Comparison of ENCODE assay signal across 8 mouse cellular contexts in genomic region chr10:44448165-44448564, GRCm38 (mm10).
DNase-seq lines count a peak whose midpoint lies in the region; ATAC-seq and TF ChIP-seq lines count a peak whose summit lies in the region.

No protein-coding gene starts in this region.

- no peaks in the 10 kb centered on the region for H3K27me3 ChIP-seq in liver, embryonic 11.5 days (replicated peaks; ENCODE audit: control insufficient read depth, insufficient read depth, low read length)
- H3K27me3 ChIP-seq in hindbrain, embryonic 12.5 days, result no peaks in the 10 kb centered on the region

- peak overlapping the region; percentile 5; the same call in 1 of the 2 replicates for H3K4me2 ChIP-seq in liver, embryonic 11.5 days
- no peak overlapping the region for H3K4me2 ChIP-seq in hindbrain, embryonic 12.5 days (replicated peaks)

- DNase-seq in adrenal gland, postnatal 14 days, result peak; percentile 25
- no peak for DNase-seq in adrenal gland, postnatal 25 days
- DNase-seq in brain, embryonic 14.5 days (ENCODE audit: low read depth), result peak; percentile 39
- no peak for DNase-seq in liver, embryonic 11.5 days (ENCODE audit: low spot score)
- DNase-seq in left cerebral cortex, postnatal 36 days (ENCODE audit: low spot score in 2 of 2), result no peak
- DNase-seq in retina, postnatal 1 day, result no peak

- intact Hi-C loops in left cerebral cortex, postnatal 36 days (cut with DNase I), result no loop called here

- peaks cover 8% of the 10 kb centered on the region; the same call in 1 of the 2 replicates for H3K4me1 ChIP-seq in liver, embryonic 11.5 days (replicated peaks; ENCODE audit: control insufficient read depth, insufficient read depth, low read length)
- no peaks in the 10 kb centered on the region for H3K4me1 ChIP-seq in hindbrain, embryonic 12.5 days

- H3K9ac ChIP-seq in liver, embryonic 11.5 days (ENCODE audit: low read depth, low read length), result no peak overlapping the region
- H3K9ac ChIP-seq in hindbrain, embryonic 12.5 days, result no peak overlapping the region

- no peak overlapping the region for H3K27ac ChIP-seq in liver, embryonic 11.5 days (ENCODE audit: low read depth, low read length)
- H3K27ac ChIP-seq in hindbrain, embryonic 12.5 days, result no peak overlapping the region

- no peak for ATAC-seq in liver, embryonic 11.5 days (replicated peaks; ENCODE audit: low FRiP score)
- peak; percentile 81 for ATAC-seq in neutrophil, adult 5-6 weeks (ENCODE audit: extremely low read depth, insufficient number of reproducible peaks, low FRiP score, poor library complexity, severe bottlenecking)
- ATAC-seq in hindbrain, embryonic 12.5 days (ENCODE audit: low FRiP score), result no peak

- no peak overlapping the region for H3K4me3 ChIP-seq in liver, embryonic 11.5 days (ENCODE audit: low read depth, low read length)
- H3K4me3 ChIP-seq in hindbrain, embryonic 12.5 days, result no peak overlapping the region

- no peaks in the 10 kb centered on the region for H3K36me3 ChIP-seq in liver, embryonic 11.5 days (ENCODE audit: control insufficient read depth, insufficient read depth, low read length)
- no peaks in the 10 kb centered on the region for H3K36me3 ChIP-seq in hindbrain, embryonic 12.5 days

- TF ChIP-seq CTCF in brain, embryonic 14.5 days (IDR thresholded peaks at IDR 0.05; ENCODE audit: borderline replicate concordance, extremely low read depth, insufficient read depth, insufficient read length), result no peak

- WGBS in liver, embryonic 11.5 days, result 31% methylated on average over 12 of the region's 12 CpGs
- 62% methylated on average over 12 of the region's 12 CpGs for WGBS in hindbrain, embryonic 12.5 days

- H3K9me3 ChIP-seq in liver, embryonic 11.5 days (ENCODE audit: control insufficient read depth, low read length), result no peaks in the 10 kb centered on the region
- no peaks in the 10 kb centered on the region for H3K9me3 ChIP-seq in hindbrain, embryonic 12.5 days (replicated peaks)

- no peak for TF ChIP-seq POLR2A in brain, embryonic 14.5 days (IDR thresholded peaks at IDR 0.05; ENCODE audit: borderline replicate concordance, extremely low read depth, insufficient read depth, insufficient read length, poor library complexity, severe bottlenecking)

Comparison
In these comparisons a context has a peak if more than half of its experiments do, and no peak if none do; other contexts are left out.
1. DNase-seq: peak in adrenal gland, postnatal 14 days (single experiment) and brain, embryonic 14.5 days (single experiment); none in adrenal gland, postnatal 25 days (single experiment), liver, embryonic 11.5 days (single experiment), left cerebral cortex, postnatal 36 days (0 of 2) and retina, postnatal 1 day (single experiment).